ENCODE assay signal across 8 mouse cellular contexts in genomic region chr6:125468179-125468960, GRCm38 (mm10). TPM values are rescaled to one million over a fixed set of nuclear protein-coding genes. Genes with fewer than 3 reads are reported as not detected.
DNase-seq lines count a peak whose midpoint lies in the region; ATAC-seq and TF ChIP-seq lines count a peak whose summit lies in the region.
"Had no signal": no experiment of that assay in that cellular context is flagged by ENCODE, and none has a peak within 500 bp of the region (broad histone marks: within the 10 kb centered on the region; RNA-seq: fewer than 3 reads in every experiment).

No protein-coding gene starts in this region.

- H3K9ac ChIP-seq in heart, embryonic 13.5 days = 0 out of 2 replicates have a peak overlapping the region, but pooled peaks have one; percentile 5
- H3K9ac ChIP-seq in kidney, embryonic 14.5 days (ENCODE audit: low read depth, low read length) = no peak overlapping the region

- H3K36me3 ChIP-seq in heart, embryonic 13.5 days = peaks cover 6% of the 10 kb centered on the region; the same call in 1 of the 2 replicates
- H3K36me3 ChIP-seq in kidney, embryonic 14.5 days (ENCODE audit: control insufficient read depth, insufficient read depth, low read length) = no peaks in the 10 kb centered on the region

- TF ChIP-seq POLR2A in lung, adult 2 months (IDR thresholded peaks at IDR 0.05; ENCODE audit: borderline replicate concordance, extremely low read depth, low read depth, low read length) = no peak

- H3K27ac ChIP-seq in heart, embryonic 13.5 days (replicated peaks) = peak overlapping the region; percentile 71
- H3K27ac ChIP-seq in kidney, embryonic 14.5 days (ENCODE audit: low read depth, low read length) = no peak overlapping the region

- no peak for ATAC-seq in heart, embryonic 13.5 days (ENCODE audit: extremely low read depth, insufficient number of reproducible peaks, low FRiP score, low TSS enrichment)
- no peak for ATAC-seq in kidney, embryonic 14.5 days (ENCODE audit: low FRiP score, low TSS enrichment)

- no peak overlapping the region for H3K4me3 ChIP-seq in lung, adult 2 months (replicated peaks; ENCODE audit: extremely low read depth, low read depth, low read length)
- H3K4me3 ChIP-seq in heart, embryonic 13.5 days = no peak overlapping the region
- H3K4me3 ChIP-seq in kidney, embryonic 14.5 days (ENCODE audit: low read length) = no peak overlapping the region

- WGBS in lung, adult 2 months = 51% methylated on average over 21 of the region's 21 CpGs
- WGBS in heart, embryonic 13.5 days = 59% methylated on average over 21 of the region's 21 CpGs
- 60% methylated on average over 21 of the region's 21 CpGs for WGBS in kidney, embryonic 14.5 days

- no peaks in the 10 kb centered on the region for H3K27me3 ChIP-seq in heart, embryonic 13.5 days (replicated peaks)
- no peaks in the 10 kb centered on the region for H3K27me3 ChIP-seq in kidney, embryonic 14.5 days (ENCODE audit: control insufficient read depth, insufficient read depth, low read length)

- no peak for TF ChIP-seq CTCF in lung, adult 2 months (IDR thresholded peaks at IDR 0.05; ENCODE audit: insufficient read depth, low read length)

- peak; percentile 23 for DNase-seq in lung, adult 2 months
- DNase-seq in lung, postnatal 14 days = no peak
- peak; percentile 89 for DNase-seq in NIH3T3 (ENCODE audit: low read depth)
- peak; percentile 53 for DNase-seq in lung, postnatal 25 days (ENCODE audit: low spot score)
- DNase-seq in layer of hippocampus, postnatal 14 days (ENCODE audit: low spot score in 2 of 2) = no peak
- DNase-seq: adrenal gland, postnatal 25 days had no signal

- no peak overlapping the region for H3K4me2 ChIP-seq in heart, embryonic 13.5 days
- no peak overlapping the region for H3K4me2 ChIP-seq in kidney, embryonic 14.5 days (replicated peaks; ENCODE audit: low read depth, low read length)

- H3K4me1 ChIP-seq in lung, adult 2 months (ENCODE audit: control insufficient read depth, insufficient read depth, low read length) = peaks cover 28% of the 10 kb centered on the region
- peaks cover 55% of the 10 kb centered on the region for H3K4me1 ChIP-seq in heart, embryonic 13.5 days
- H3K4me1 ChIP-seq in kidney, embryonic 14.5 days (ENCODE audit: control insufficient read depth, insufficient read depth, low read length) = peaks cover 7% of the 10 kb centered on the region; the same call in 1 of the 2 replicates

- no peaks in the 10 kb centered on the region for H3K9me3 ChIP-seq in heart, embryonic 13.5 days
- no peaks in the 10 kb centered on the region for H3K9me3 ChIP-seq in kidney, embryonic 14.5 days (ENCODE audit: control insufficient read depth, low read length)

RNA-seq across cellular contexts. Expression of gene Cd9, which starts 26.2 kb away (rescaled TPM):
- polyA plus RNA-seq in lung, adult 2 months (2012; rRNA removed) = 405 and 537 TPM in 2 replicates
- polyA plus RNA-seq in heart, embryonic 13.5 days (2015; fragmentation: Nextera tagmentation; extraction: Ambion mirVana) = 79.6 and 84.5 TPM in 2 replicates
- 100 to 1,000 TPM; 103 to 117 TPM for total RNA-seq in layer of hippocampus, postnatal 14 days (2021)
- 116 and 118 TPM in 2 replicates for polyA plus RNA-seq in kidney, embryonic 14.5 days (2014; fragmentation: Nextera tagmentation; extraction: Ambion mirVana)

Comparison
In these comparisons a context has a peak if more than half of its experiments do, and no peak if none do; other contexts are left out.
1. DNase-seq: peak in lung, adult 2 months (single experiment), NIH3T3 (single experiment) and lung, postnatal 25 days (single experiment); none in lung, postnatal 14 days (single experiment) and layer of hippocampus, postnatal 14 days (0 of 2).